In the genomic region with DNA sequence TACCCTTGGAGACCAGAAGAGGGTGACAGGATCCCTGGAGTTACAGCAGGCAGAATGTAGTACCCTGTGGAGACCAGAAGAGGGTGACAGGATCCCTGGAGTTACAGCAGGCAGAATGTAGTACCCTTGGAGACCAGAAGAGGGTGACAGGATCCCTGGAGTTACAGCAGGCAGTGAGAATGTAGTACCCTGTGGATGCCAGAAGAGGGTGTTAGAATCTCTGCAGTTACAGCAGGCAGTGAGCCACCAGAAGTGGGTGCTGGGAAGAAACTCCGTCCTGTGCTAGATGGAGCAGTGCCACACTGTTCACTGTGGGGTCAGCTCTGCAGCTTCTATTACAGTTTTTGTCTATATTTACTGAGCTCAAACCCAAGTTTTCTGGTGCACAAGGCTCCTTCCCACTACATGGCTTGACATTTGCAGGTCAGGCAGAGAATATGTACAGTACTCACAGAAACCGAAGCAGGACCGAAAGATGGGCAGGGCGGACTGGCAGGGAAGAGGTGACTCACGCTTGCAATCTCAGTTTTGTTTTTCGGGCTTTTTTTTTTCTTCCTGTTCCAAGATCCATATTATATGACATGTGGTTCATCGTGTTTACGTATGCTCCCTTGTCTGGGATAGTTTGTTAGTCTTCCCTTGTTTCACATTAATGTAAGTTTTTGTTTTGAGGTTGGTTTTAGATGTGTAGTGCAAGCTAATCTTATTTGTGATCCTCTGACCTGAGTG, we compare ENCODE assay signal across 8 mouse cellular contexts. TPM values are rescaled to one million over a fixed set of nuclear protein-coding genes. Genes with fewer than 3 reads are reported as not detected.
DNase-seq lines count a peak whose midpoint lies in the region; ATAC-seq and TF ChIP-seq lines count a peak whose summit lies in the region.

No protein-coding gene starts in this region.

- DNase-seq in hindbrain, embryonic 10.5 days (ENCODE audit: low spot score): peak; percentile 63
- peak; percentile 91 for DNase-seq in forebrain, embryonic 14.5 days (ENCODE audit: low spot score)
- DNase-seq in heart, postnatal 36 days: peak; percentile 86 to 90
- DNase-seq in left cerebral cortex, adult 2 months (ENCODE audit: extremely low spot score in 1 of 2, low spot score in 2 of 2): peak; percentile 87 to 89
- DNase-seq in midbrain, embryonic 11.5 days (ENCODE audit: low spot score, missing footprints): peak; percentile 89

- intact Hi-C loops in heart, postnatal 36 days (cut with DNase I): loop anchor here (5.0 kb wide), 2 partner anchors 108 to 332 kb away; partner anchors contain the start of gene Hsd17b6
- intact Hi-C loops in left cerebral cortex, adult 2 months (cut with DNase I): loop anchor here (2.0 to 5.0 kb wide), 2 partner anchors 32 to 262 kb away; partner anchors contain the start of gene Stat6

- H3K27me3 ChIP-seq in hindbrain, embryonic 10.5 days (ENCODE audit: insufficient read depth, poor library complexity, severe bottlenecking): no peaks in the 10 kb centered on the region
- no peaks in the 10 kb centered on the region for H3K27me3 ChIP-seq in hindbrain, embryonic 12.5 days
- no peaks in the 10 kb centered on the region for H3K27me3 ChIP-seq in forebrain, embryonic 14.5 days (replicated peaks; ENCODE audit: control insufficient read depth, insufficient read depth, low read length)
- no peaks in the 10 kb centered on the region for H3K27me3 ChIP-seq in midbrain, embryonic 11.5 days (ENCODE audit: control insufficient read depth, insufficient read depth, low read length)
- no peaks in the 10 kb centered on the region for H3K27me3 ChIP-seq in small intestine, adult 2 months (ENCODE audit: control insufficient read depth, insufficient read depth, low read length)

- H3K4me1 ChIP-seq in hindbrain, embryonic 10.5 days (replicated peaks): peaks cover 19% of the 10 kb centered on the region
- H3K4me1 ChIP-seq in hindbrain, embryonic 12.5 days: peaks cover 10% of the 10 kb centered on the region
- H3K4me1 ChIP-seq in forebrain, embryonic 14.5 days (ENCODE audit: control insufficient read depth, insufficient read depth, low read length): peaks cover 7% of the 10 kb centered on the region; the same call in 1 of the 2 replicates
- peaks cover 7% of the 10 kb centered on the region; the same call in 1 of the 2 replicates for H3K4me1 ChIP-seq in midbrain, embryonic 11.5 days (ENCODE audit: control insufficient read depth, insufficient read depth, low read length)
- 0 out of 2 replicates have a peak, but pooled peaks cover 3% of the 10 kb centered on the region for H3K4me1 ChIP-seq in small intestine, adult 2 months (ENCODE audit: control insufficient read depth, insufficient read depth, insufficient read length, low read length)

- H3K36me3 ChIP-seq in hindbrain, embryonic 10.5 days: no peaks in the 10 kb centered on the region
- no peaks in the 10 kb centered on the region for H3K36me3 ChIP-seq in hindbrain, embryonic 12.5 days
- H3K36me3 ChIP-seq in forebrain, embryonic 14.5 days (ENCODE audit: control insufficient read depth, insufficient read depth, low read length): no peaks in the 10 kb centered on the region
- H3K36me3 ChIP-seq in midbrain, embryonic 11.5 days (ENCODE audit: control insufficient read depth, insufficient read depth, low read length): no peaks in the 10 kb centered on the region
- no peaks in the 10 kb centered on the region for H3K36me3 ChIP-seq in small intestine, adult 2 months (ENCODE audit: control insufficient read depth, insufficient read depth, low read length)

- peak; percentile 100 for TF ChIP-seq CTCF in left cerebral cortex, adult 2 months (IDR thresholded peaks at IDR 0.05)
- TF ChIP-seq CTCF in small intestine, adult 2 months (IDR thresholded peaks at IDR 0.05; ENCODE audit: extremely low read depth, insufficient read length, insufficient replicate concordance, low read depth, low read length): peak; percentile 96; the same call in 1 of the 2 replicates

- H3K9ac ChIP-seq in hindbrain, embryonic 12.5 days: no peak overlapping the region
- H3K9ac ChIP-seq in forebrain, embryonic 14.5 days (ENCODE audit: low read length): no peak overlapping the region
- H3K9ac ChIP-seq in midbrain, embryonic 11.5 days (ENCODE audit: low read length): no peak overlapping the region

- no peak overlapping the region for H3K4me3 ChIP-seq in hindbrain, embryonic 10.5 days
- no peak overlapping the region for H3K4me3 ChIP-seq in hindbrain, embryonic 12.5 days
- H3K4me3 ChIP-seq in forebrain, embryonic 14.5 days (ENCODE audit: low read depth, low read length): no peak overlapping the region
- no peak overlapping the region for H3K4me3 ChIP-seq in left cerebral cortex, adult 2 months
- H3K4me3 ChIP-seq in midbrain, embryonic 11.5 days (ENCODE audit: low read depth, low read length): no peak overlapping the region
- no peak overlapping the region for H3K4me3 ChIP-seq in small intestine, adult 2 months (ENCODE audit: low read depth, low read length)

- no peak overlapping the region for H3K4me2 ChIP-seq in hindbrain, embryonic 12.5 days (replicated peaks)
- H3K4me2 ChIP-seq in forebrain, embryonic 14.5 days (ENCODE audit: low read length): no peak overlapping the region
- H3K4me2 ChIP-seq in midbrain, embryonic 11.5 days: no peak overlapping the region

- 90% methylated on average over 8 of the region's 8 CpGs for WGBS in hindbrain, embryonic 10.5 days
- WGBS in hindbrain, embryonic 12.5 days: 91% methylated on average over 8 of the region's 8 CpGs
- 87% methylated on average over 8 of the region's 8 CpGs for WGBS in forebrain, embryonic 14.5 days
- 92% methylated on average over 8 of the region's 8 CpGs for WGBS in midbrain, embryonic 11.5 days
- 54% methylated on average over 8 of the region's 8 CpGs for WGBS in small intestine, adult 2 months

- no peak overlapping the region for H3K27ac ChIP-seq in hindbrain, embryonic 10.5 days
- H3K27ac ChIP-seq in hindbrain, embryonic 12.5 days: no peak overlapping the region
- H3K27ac ChIP-seq in forebrain, embryonic 14.5 days (ENCODE audit: low read depth, low read length): no peak overlapping the region
- peak overlapping the region; percentile 50; the same call in 1 of the 2 replicates for H3K27ac ChIP-seq in left cerebral cortex, adult 2 months
- H3K27ac ChIP-seq in midbrain, embryonic 11.5 days (ENCODE audit: low read depth, low read length): no peak overlapping the region
- H3K27ac ChIP-seq in small intestine, adult 2 months (ENCODE audit: insufficient read depth, low read depth, low read length): peak overlapping the region; percentile 38

- no peak for TF ChIP-seq POLR2A in small intestine, adult 2 months (IDR thresholded peaks at IDR 0.05; ENCODE audit: low read depth, low read length)

- no peak for ATAC-seq in hindbrain, embryonic 12.5 days (ENCODE audit: low FRiP score)
- ATAC-seq in cerebellum, adult (ENCODE audit: insufficient number of reproducible peaks, low FRiP score, low TSS enrichment): peak; percentile 78
- no peak for ATAC-seq in forebrain, embryonic 14.5 days
- no peak for ATAC-seq in midbrain, embryonic 11.5 days (ENCODE audit: low FRiP score)

- H3K9me3 ChIP-seq in hindbrain, embryonic 10.5 days: no peaks in the 10 kb centered on the region
- no peaks in the 10 kb centered on the region for H3K9me3 ChIP-seq in hindbrain, embryonic 12.5 days (replicated peaks)
- H3K9me3 ChIP-seq in forebrain, embryonic 14.5 days (replicated peaks; ENCODE audit: control insufficient read depth, low read length): no peaks in the 10 kb centered on the region
- no peaks in the 10 kb centered on the region for H3K9me3 ChIP-seq in midbrain, embryonic 11.5 days (ENCODE audit: control insufficient read depth, low read length)

RNA-seq across cellular contexts. Expression of gene Nab2, which starts 6.6 kb away (rescaled TPM):
- polyA plus RNA-seq in hindbrain, embryonic 10.5 days (2016; fragmentation: Nextera tagmentation; extraction: Ambion mirVana): 6.6 and 6.8 TPM in 2 replicates
- 6.8 and 8.9 TPM in 2 replicates for polyA plus RNA-seq in hindbrain, embryonic 12.5 days (2016; fragmentation: Nextera tagmentation; extraction: Ambion mirVana)
- 1.8 and 1.9 TPM in 2 replicates for polyA plus RNA-seq in forebrain, embryonic 14.5 days (2014; fragmentation: Nextera tagmentation; extraction: Ambion mirVana)
- 1 to 10 TPM; 5.7 to 8.4 TPM for total RNA-seq in heart, postnatal 36 days (2021)
- 10 to 100 TPM; 44.9 to 67.4 TPM for total RNA-seq in left cerebral cortex, adult 2 months (2021)
- polyA plus RNA-seq in midbrain, embryonic 11.5 days (2014; fragmentation: Nextera tagmentation; extraction: Ambion mirVana): 2.1 and 2.2 TPM in 2 replicates
- 9.4 and 31.8 TPM in 2 replicates for polyA plus RNA-seq in small intestine, adult 2 months (2012; rRNA removed)

RNA-seq across cellular contexts. Expression of gene Nemp1, which starts 8.3 kb away (rescaled TPM):
- 7.7 and 10.2 TPM in 2 replicates for polyA plus RNA-seq in hindbrain, embryonic 10.5 days (2016; fragmentation: Nextera tagmentation; extraction: Ambion mirVana)
- 7.8 and 8.9 TPM in 2 replicates for polyA plus RNA-seq in hindbrain, embryonic 12.5 days (2016; fragmentation: Nextera tagmentation; extraction: Ambion mirVana)
- polyA plus RNA-seq in forebrain, embryonic 14.5 days (2014; fragmentation: Nextera tagmentation; extraction: Ambion mirVana): 5.8 TPM in 2 replicates
- total RNA-seq in heart, postnatal 36 days (2021): 1 to 10 TPM; 2.7 to 4.5 TPM
- 1 to 10 TPM; 4.1 to 4.7 TPM for total RNA-seq in left cerebral cortex, adult 2 months (2021)
- polyA plus RNA-seq in midbrain, embryonic 11.5 days (2014; fragmentation: Nextera tagmentation; extraction: Ambion mirVana): 10.0 and 10.9 TPM in 2 replicates
- polyA plus RNA-seq in small intestine, adult 2 months (2012; rRNA removed): 0.67 and 2.5 TPM in 2 replicates

RNA-seq across cellular contexts. Expression of gene Myo1a, which starts 30.0 kb away (rescaled TPM):
- polyA plus RNA-seq in hindbrain, embryonic 10.5 days (2016; fragmentation: Nextera tagmentation; extraction: Ambion mirVana): 0.37 and 0.51 TPM in 2 replicates
- 0.33 and 0.67 TPM in 2 replicates for polyA plus RNA-seq in hindbrain, embryonic 12.5 days (2016; fragmentation: Nextera tagmentation; extraction: Ambion mirVana)
- 0.67 and 1.3 TPM in 2 replicates for polyA plus RNA-seq in forebrain, embryonic 14.5 days (2014; fragmentation: Nextera tagmentation; extraction: Ambion mirVana)
- not detected for total RNA-seq in heart, postnatal 36 days (2021)
- 1 to 10 TPM; 1.2 to 1.4 TPM for total RNA-seq in left cerebral cortex, adult 2 months (2021)
- polyA plus RNA-seq in midbrain, embryonic 11.5 days (2014; fragmentation: Nextera tagmentation; extraction: Ambion mirVana): 0.41 and 0.46 TPM in 2 replicates
- polyA plus RNA-seq in small intestine, adult 2 months (2012; rRNA removed): 166 and 688 TPM in 2 replicates

RNA-seq across cellular contexts. Expression of gene Stat6, which starts 32.2 kb away (rescaled TPM):
- 8.9 and 9.5 TPM in 2 replicates for polyA plus RNA-seq in hindbrain, embryonic 10.5 days (2016; fragmentation: Nextera tagmentation; extraction: Ambion mirVana)
- 8.8 and 11.3 TPM in 2 replicates for polyA plus RNA-seq in hindbrain, embryonic 12.5 days (2016; fragmentation: Nextera tagmentation; extraction: Ambion mirVana)
- polyA plus RNA-seq in forebrain, embryonic 14.5 days (2014; fragmentation: Nextera tagmentation; extraction: Ambion mirVana): 3.4 and 3.7 TPM in 2 replicates
- total RNA-seq in heart, postnatal 36 days (2021): 10 to 100 TPM; 42.3 to 46.0 TPM
- total RNA-seq in left cerebral cortex, adult 2 months (2021): 10 to 100 TPM; 11.4 to 12.9 TPM
- polyA plus RNA-seq in midbrain, embryonic 11.5 days (2014; fragmentation: Nextera tagmentation; extraction: Ambion mirVana): 5.7 and 6.9 TPM in 2 replicates
- polyA plus RNA-seq in small intestine, adult 2 months (2012; rRNA removed): 45.7 and 101 TPM in 2 replicates

RNA-seq across cellular contexts. Expression of gene Tac2, which starts 49.3 kb away (rescaled TPM):
- polyA plus RNA-seq in hindbrain, embryonic 10.5 days (2016; fragmentation: Nextera tagmentation; extraction: Ambion mirVana): not detected in 2 replicates
- polyA plus RNA-seq in hindbrain, embryonic 12.5 days (2016; fragmentation: Nextera tagmentation; extraction: Ambion mirVana): not detected in 2 replicates
- polyA plus RNA-seq in forebrain, embryonic 14.5 days (2014; fragmentation: Nextera tagmentation; extraction: Ambion mirVana): 2.6 and 5.6 TPM in 2 replicates
- not detected for total RNA-seq in heart, postnatal 36 days (2021)
- total RNA-seq in left cerebral cortex, adult 2 months (2021): 10 to 100 TPM; 13.9 to 14.9 TPM
- polyA plus RNA-seq in midbrain, embryonic 11.5 days (2014; fragmentation: Nextera tagmentation; extraction: Ambion mirVana): not detected in 2 replicates
- 0.27 TPM in 1 of 2 replicates, not detected in the other for polyA plus RNA-seq in small intestine, adult 2 months (2012; rRNA removed)

Comparison
In these comparisons a context has a peak if more than half of its experiments do, and no peak if none do; other contexts are left out.
1. H3K27ac ChIP-seq: peak in left cerebral cortex, adult 2 months (single experiment) and small intestine, adult 2 months (single experiment); none in hindbrain, embryonic 10.5 days (single experiment), hindbrain, embryonic 12.5 days (single experiment), forebrain, embryonic 14.5 days (single experiment) and midbrain, embryonic 11.5 days (single experiment).
2. RNA of gene Myo1a, which starts 30.0 kb away (polyA plus RNA-seq): 166 to 688 TPM in small intestine, adult 2 months; 0.67 to 1.3 TPM in forebrain, embryonic 14.5 days, 0.33 to 0.67 TPM in hindbrain, embryonic 12.5 days, 0.37 to 0.51 TPM in hindbrain, embryonic 10.5 days and 0.41 to 0.46 TPM in midbrain, embryonic 11.5 days; every median in the first group is over 10 times any median in the second.
3. Peak in every context shown above with its lines, with median percentiles within 50 percentile points of each other: DNase-seq.